Mouse (Mus musculus) kidney, embryonic 14.5 days (tissue): Measurements from ENCODE around the gene Map2k2. TPM values are rescaled to one million over a fixed set of nuclear protein-coding genes. Genes with fewer than 3 reads are reported as not detected.

Source experiments
- ATAC-seq: fragments of 200-750 bp; cut with Nextera tagmentation; 2 replicates; pipeline ENCODE4 v1.8.0; 2017; ENCODE audit warnings: moderate number of reproducible peaks, mild to moderate bottlenecking, moderate TSS enrichment, moderate library complexity; ENCODE audit not compliant: low FRiP score, low TSS enrichment
- H3K27ac ChIP-seq: fragments of 300-500 bp; sonication (generic); 2 replicates; pipeline ENCODE4 v1.5.1; 2014; ENCODE audit warnings: low read depth, mild to moderate bottlenecking, low read length, moderate library complexity, mixed read lengths
- H3K27me3 ChIP-seq: fragments of 300-500 bp; sonication (generic); 2 replicates; pipeline ENCODE4 v1.6.1; 2014; ENCODE audit warnings: mild to moderate bottlenecking, low read length; ENCODE audit not compliant: control insufficient read depth, insufficient read depth
- H3K36me3 ChIP-seq: fragments of 300-500 bp; sonication (generic); 2 replicates; pipeline ENCODE4 v1.6.1; 2014; ENCODE audit warnings: low read length, mixed read lengths; ENCODE audit not compliant: control insufficient read depth, insufficient read depth
- H3K4me1 ChIP-seq: fragments of 300-500 bp; sonication (generic); 2 replicates; pipeline ENCODE4 v1.6.1; 2014; ENCODE audit warnings: low read length, mixed read lengths; ENCODE audit not compliant: control insufficient read depth, insufficient read depth
- H3K4me2 ChIP-seq: fragments of 300-500 bp; sonication (generic); replicated peaks from 2 replicates; pipeline ENCODE4 v1.6.1; 2014; ENCODE audit warnings: low read depth, mild to moderate bottlenecking, low read length
- H3K4me3 ChIP-seq: fragments of 300-500 bp; sonication (generic); 2 replicates; pipeline ENCODE4 v1.5.1; 2014; ENCODE audit warnings: mild to moderate bottlenecking, low read length
- H3K9ac ChIP-seq: fragments of 300-500 bp; sonication (generic); 2 replicates; pipeline ENCODE4 v1.6.1; 2014; ENCODE audit warnings: low read depth, mild to moderate bottlenecking, low read length, moderate library complexity
- H3K9me3 ChIP-seq: fragments of 300-500 bp; sonication (generic); 2 replicates; pipeline ENCODE4 v1.6.1; 2016; ENCODE audit warnings: low read length; ENCODE audit not compliant: control insufficient read depth
- WGBS: fragments of 180-500 bp; shearing (Covaris S2); extraction: QIAGEN DNeasy Blood & Tissue Kit; methylation state at CpG from one replicate; pipeline ENCODE4 v1.1.7; 2014; 5-methylcytosine and 5-hydroxymethylcytosine counted together
- polyA plus RNA-seq: library from polyadenylated mRNA; unstranded; fragments of >200 nt; fragmentation: Nextera tagmentation; extraction: Ambion mirVana; gene quantifications from 2 replicates; pipeline ENCODE4 v1.2.1, GENCODE M21; 2014

The Map2k2 gene
- polyA plus RNA-seq, 1 experiment from 2014 or later, result 208 TPM

DNA sequence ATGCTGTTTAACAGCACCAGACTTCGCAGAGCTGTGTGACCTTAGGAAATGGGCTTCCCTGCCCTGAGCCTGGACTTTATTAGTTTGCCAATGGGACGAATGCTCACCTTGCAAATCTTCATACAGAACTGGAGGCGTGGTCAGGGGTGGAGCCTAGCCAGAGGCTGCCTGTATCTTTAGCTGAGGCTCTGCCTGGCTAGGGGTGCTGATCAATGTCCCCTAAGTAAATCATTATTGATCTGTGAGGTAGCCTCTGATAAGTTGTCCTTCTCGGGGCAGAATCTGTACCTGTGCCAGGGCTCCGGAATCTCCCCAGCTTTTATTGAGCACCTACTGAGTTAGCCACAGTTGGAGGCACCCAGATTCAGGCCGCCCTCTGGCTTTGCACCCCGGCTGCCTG, 15.1 kb upstream of the Map2k2 start:
- no peak for ATAC-seq
- Histone ChIP-seq H3K9ac (no peak overlapping the region), H3K9me3 (no peaks in the 10 kb centered on the region; the same call in 1 of the 2 replicates), H3K36me3 (no peaks in the 10 kb centered on the region), H3K27me3 (no peaks in the 10 kb centered on the region), H3K4me3 (no peak overlapping the region), H3K4me2 (no peak overlapping the region), H3K4me1 (no peaks in the 10 kb centered on the region), H3K27ac (no peak overlapping the region)
- 72% methylated on average over 7 of the region's 7 CpGs for WGBS

DNA sequence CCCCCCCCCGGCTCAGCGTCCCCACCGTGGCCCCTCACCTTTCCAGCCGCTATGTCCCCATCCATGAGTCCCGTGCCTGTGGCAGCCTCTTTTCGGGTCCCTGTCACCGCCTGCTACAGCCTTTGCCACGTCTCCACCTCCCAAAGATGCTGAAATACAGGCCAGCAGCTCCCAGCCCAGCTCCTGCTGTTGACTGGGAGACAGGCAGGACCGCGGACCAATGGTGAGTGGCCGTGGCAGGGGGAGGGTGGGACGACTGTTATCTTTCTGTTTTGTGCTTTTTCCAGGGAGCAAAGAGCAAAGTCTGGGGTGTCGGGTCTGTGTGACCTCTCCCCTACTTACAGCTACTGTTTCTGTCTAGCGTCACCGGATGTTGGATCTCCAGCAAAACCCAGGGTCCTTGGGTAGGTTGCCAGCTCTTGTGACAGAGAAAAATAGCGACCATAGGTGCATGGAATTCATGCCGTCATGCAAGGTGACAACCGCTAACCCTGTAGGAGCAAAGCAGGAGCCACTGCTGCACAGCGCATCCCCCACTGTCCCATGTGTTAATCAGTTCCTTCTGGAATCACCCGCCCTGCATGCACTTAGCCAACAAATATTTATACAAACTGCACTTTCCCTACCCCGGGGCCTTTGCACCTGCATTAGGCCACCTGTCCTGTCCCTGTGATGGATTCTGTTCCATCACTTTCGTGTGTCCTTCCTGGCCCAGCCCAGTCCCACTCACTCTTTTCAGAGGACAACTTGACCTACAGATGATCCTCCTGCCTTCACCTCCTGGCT, 13.1 kb upstream of the Map2k2 start:
- H3K4me3 ChIP-seq, result no peak overlapping the region
- H3K4me2 ChIP-seq, result no peak overlapping the region
- no peak for ATAC-seq
- H3K9me3 ChIP-seq, result peaks cover 3% of the 10 kb centered on the region; the same call in 1 of the 2 replicates
- no peaks in the 10 kb centered on the region for H3K27me3 ChIP-seq
- H3K36me3 ChIP-seq, result no peaks in the 10 kb centered on the region
- no peak overlapping the region for H3K9ac ChIP-seq
- WGBS, result 57% methylated on average over 22 of the region's 22 CpGs
- H3K4me1 ChIP-seq, result no peaks in the 10 kb centered on the region
- H3K27ac ChIP-seq, result no peak overlapping the region

DNA sequence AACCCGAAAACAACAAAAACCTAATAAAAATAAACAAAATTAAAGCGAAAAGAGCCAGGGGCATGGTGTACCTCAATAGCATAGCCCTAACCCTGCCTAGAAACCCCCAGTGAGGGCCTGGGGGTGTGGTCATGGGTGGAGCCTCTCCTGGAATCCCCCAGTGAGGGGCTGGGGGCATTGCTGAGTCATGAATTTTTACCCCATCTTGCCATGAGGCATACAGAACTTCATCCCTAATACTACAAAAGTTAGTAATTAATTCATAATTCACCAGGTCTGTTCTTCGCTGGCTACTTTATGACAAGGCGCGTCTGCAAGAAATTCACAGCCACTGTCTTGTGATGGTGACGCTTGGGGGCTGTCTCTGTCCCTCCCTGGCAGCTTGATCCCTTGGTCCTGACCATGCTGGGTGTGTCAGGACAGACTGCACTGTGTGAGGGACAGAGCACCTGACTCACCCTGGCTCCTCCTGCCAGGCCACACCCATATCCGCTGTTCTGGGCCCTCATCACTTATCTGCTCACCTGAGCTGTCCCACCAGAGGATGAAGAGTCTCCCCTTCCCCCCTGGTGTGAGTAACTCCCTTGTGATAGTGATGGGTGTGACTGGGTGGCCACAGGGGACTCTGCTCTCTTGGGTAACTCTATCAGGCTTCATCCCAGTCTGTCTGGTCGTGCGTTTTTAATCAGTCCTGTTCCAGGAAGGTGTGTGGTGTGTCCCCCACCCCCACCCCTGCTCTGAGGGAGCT, 10.6 kb upstream of the Map2k2 start:
- peaks cover 3% of the 10 kb centered on the region; the same call in 1 of the 2 replicates for H3K9me3 ChIP-seq
- H3K27ac ChIP-seq, result no peak overlapping the region
- H3K4me2 ChIP-seq, result no peak overlapping the region
- no peak overlapping the region for H3K9ac ChIP-seq
- no peaks in the 10 kb centered on the region for H3K36me3 ChIP-seq
- no peak overlapping the region for H3K4me3 ChIP-seq
- no peaks in the 10 kb centered on the region for H3K4me1 ChIP-seq
- 63% methylated on average over 9 of the region's 9 CpGs for WGBS
- H3K27me3 ChIP-seq, result no peaks in the 10 kb centered on the region
- no peak for ATAC-seq

DNA sequence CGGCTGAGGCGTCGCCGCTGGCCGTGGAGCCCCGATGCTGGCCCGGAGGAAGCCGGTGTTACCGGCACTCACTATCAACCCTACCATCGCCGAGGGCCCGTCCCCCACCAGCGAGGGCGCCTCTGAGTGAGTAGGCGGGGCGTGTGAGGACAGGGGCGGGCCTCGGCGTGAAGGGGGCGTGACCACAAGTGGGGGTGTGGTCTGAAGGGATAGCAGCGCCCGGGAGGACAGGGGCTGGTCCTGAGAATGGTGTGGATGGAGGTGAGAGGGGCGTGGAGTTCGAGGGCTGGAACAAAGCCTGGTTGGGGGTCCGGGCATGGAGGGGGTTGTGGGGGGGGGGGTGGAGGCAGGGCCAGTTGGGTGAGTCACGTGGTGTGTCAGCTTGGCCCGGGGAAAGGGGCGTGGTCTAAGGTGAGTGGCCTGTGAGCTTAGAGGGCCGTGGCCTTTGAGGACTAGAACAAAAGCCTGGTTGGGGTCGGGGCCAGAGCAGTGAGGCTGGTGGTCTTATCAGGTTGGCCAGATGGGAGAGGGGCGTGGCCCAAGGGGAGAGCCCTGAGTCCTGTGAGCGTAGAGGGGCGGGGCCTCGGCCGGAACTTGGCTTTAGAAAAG, 502 bp downstream of the Map2k2 start:
- peaks cover 31% of the 10 kb centered on the region for H3K36me3 ChIP-seq
- peak overlapping the region; percentile 91 for H3K4me3 ChIP-seq
- WGBS, result under 1% methylated on average over 35 of the region's 35 CpGs
- H3K4me2 ChIP-seq, result peak overlapping the region; percentile 62
- peak; percentile 89 for ATAC-seq
- no peaks in the 10 kb centered on the region for H3K27me3 ChIP-seq
- no peaks in the 10 kb centered on the region for H3K9me3 ChIP-seq
- H3K9ac ChIP-seq, result peak overlapping the region; percentile 98
- peaks cover 16% of the 10 kb centered on the region for H3K4me1 ChIP-seq
- H3K27ac ChIP-seq, result peak overlapping the region; percentile 100

DNA sequence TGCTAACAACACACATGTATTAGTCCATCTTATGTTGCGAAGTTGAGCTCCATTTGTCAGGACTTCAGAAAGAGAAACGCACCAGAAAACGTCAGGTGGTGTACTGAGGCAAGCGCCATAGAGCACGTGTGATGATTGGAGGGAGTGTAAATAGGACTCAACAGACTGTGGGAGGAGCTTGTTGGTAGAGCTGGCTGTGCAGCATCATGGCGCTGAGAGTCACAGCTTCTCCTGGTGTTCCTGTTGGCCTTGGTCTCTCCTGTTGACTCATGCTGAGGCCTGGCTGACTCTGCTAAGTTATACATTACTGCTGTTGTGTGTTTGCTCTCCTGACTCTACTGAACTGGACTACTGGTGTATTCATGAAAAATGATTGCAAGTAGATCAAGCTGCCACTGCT, 7.2 kb downstream of the Map2k2 start:
- no peak for ATAC-seq
- 95% methylated on average over 6 of the region's 6 CpGs for WGBS
- no peak overlapping the region for H3K4me2 ChIP-seq
- no peaks in the 10 kb centered on the region for H3K4me1 ChIP-seq
- no peaks in the 10 kb centered on the region for H3K9me3 ChIP-seq
- no peak overlapping the region for H3K4me3 ChIP-seq
- H3K27me3 ChIP-seq, result no peaks in the 10 kb centered on the region
- peaks cover 88% of the 10 kb centered on the region for H3K36me3 ChIP-seq
- H3K9ac ChIP-seq, result no peak overlapping the region
- no peak overlapping the region for H3K27ac ChIP-seq

DNA sequence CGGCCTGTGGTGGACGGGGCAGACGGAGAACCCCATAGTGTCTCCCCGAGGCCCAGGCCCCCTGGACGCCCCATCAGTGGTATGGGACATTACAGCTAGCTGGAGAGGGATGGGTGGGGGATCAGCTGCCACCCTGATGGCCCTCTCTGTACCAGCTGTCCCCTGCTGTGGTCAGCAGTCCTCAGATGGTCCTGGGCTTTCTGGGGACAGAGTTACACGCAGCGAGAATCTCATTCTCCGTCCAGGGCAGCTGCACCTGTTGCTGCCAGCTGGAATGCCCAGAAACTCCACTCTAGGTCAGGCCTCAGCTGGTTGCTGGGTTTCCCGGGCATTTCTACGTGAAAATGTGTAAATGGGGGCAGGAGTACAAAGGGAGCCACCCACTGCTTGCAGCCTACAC, 13.9 kb downstream of the Map2k2 start:
- H3K27me3 ChIP-seq, result no peaks in the 10 kb centered on the region
- no peak overlapping the region for H3K4me2 ChIP-seq
- H3K4me3 ChIP-seq, result no peak overlapping the region
- peaks cover 91% of the 10 kb centered on the region for H3K36me3 ChIP-seq
- H3K9ac ChIP-seq, result no peak overlapping the region; the same call in 1 of the 2 replicates
- no peaks in the 10 kb centered on the region for H3K4me1 ChIP-seq
- no peaks in the 10 kb centered on the region for H3K9me3 ChIP-seq
- H3K27ac ChIP-seq, result no peak overlapping the region
- 95% methylated on average over 10 of the region's 10 CpGs for WGBS
- no peak for ATAC-seq

DNA sequence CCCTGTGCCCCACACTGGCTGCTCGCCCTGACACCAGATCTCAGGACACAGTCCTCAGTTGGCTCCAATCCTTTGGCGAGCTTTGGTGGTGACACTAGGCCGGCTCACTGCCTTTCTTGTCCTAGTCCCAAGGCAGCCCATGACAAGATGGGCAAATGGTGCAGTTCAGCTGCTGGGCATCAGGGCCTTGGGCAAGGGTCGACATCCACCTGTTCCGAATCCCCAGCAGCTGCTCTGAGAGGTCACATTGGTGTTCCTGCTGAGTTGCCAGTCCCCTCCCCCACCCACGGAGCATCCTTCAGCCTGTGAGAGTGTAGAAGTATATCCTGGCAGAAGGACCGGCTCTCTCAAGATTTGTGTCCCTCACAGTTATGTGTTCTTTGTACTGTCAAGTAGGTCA, 14.9 kb downstream of the Map2k2 start:
- 89% methylated on average over 7 of the region's 7 CpGs for WGBS

DNA sequence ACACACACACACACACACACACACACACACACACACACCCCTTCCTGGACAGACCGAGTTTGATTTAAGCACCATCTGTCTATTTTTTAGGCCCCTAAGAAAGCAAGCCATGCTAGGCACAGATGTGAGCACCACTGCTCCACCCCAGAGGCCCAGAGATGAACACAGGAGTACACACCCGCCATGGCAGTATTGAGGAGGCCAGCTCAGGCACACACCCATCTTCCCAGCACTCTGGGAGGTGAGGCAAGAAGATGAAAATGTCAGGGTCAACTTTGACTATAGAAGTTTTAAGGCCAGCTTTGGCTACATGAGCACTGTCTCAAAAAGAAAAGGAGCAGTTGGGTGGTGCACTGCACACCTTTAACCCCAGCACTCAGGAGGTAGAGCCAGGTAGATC, 17.2 kb downstream of the Map2k2 start:
- H3K36me3 ChIP-seq, result peaks cover 61% of the 10 kb centered on the region
- ATAC-seq, result no peak
- H3K4me1 ChIP-seq, result no peaks in the 10 kb centered on the region

More for the DNA sequence above, 14.9 kb downstream of the Map2k2 start:
- H3K4me2 ChIP-seq, result no peak overlapping the region
- no peak overlapping the region for H3K4me3 ChIP-seq
- no peaks in the 10 kb centered on the region for H3K27me3 ChIP-seq
- H3K9ac ChIP-seq, result no peak overlapping the region
- no peak overlapping the region for H3K27ac ChIP-seq
- ATAC-seq, result no peak
- H3K36me3 ChIP-seq, result peaks cover 80% of the 10 kb centered on the region
- H3K9me3 ChIP-seq, result no peaks in the 10 kb centered on the region
- H3K4me1 ChIP-seq, result no peaks in the 10 kb centered on the region

DNA sequence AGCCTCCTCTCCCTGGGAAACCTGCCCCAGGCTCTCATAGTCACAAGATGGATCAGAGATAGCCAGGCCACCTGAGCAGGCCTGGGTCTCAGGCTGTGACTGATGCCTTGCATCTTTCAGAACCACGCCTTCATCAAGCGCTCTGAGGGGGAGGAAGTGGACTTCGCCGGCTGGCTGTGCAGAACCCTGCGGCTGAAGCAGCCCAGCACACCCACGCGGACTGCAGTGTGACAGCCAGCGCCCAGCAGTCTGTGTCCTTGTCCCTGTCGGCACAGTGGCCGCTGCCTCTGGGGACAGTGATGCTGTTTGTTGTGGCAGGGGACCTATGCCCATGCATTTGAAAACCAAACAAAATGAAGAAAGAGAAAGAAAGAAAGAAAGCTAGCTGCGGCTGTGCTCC, 17.8 kb downstream of the Map2k2 start:
- no peak overlapping the region for H3K4me3 ChIP-seq
- H3K9me3 ChIP-seq, result no peaks in the 10 kb centered on the region
- H3K4me1 ChIP-seq, result no peaks in the 10 kb centered on the region
- no peak for ATAC-seq
- H3K27me3 ChIP-seq, result no peaks in the 10 kb centered on the region
- H3K4me2 ChIP-seq, result no peak overlapping the region
- 75% methylated on average over 11 of the region's 11 CpGs for WGBS
- H3K36me3 ChIP-seq, result peaks cover 57% of the 10 kb centered on the region
- no peak overlapping the region for H3K9ac ChIP-seq
- no peak overlapping the region for H3K27ac ChIP-seq

More for the DNA sequence above, 17.2 kb downstream of the Map2k2 start:
- no peak overlapping the region for H3K9ac ChIP-seq
- H3K27me3 ChIP-seq, result no peaks in the 10 kb centered on the region
- H3K4me3 ChIP-seq, result no peak overlapping the region
- H3K9me3 ChIP-seq, result no peaks in the 10 kb centered on the region
- 84% methylated on average over 2 of the region's 2 CpGs for WGBS
- H3K27ac ChIP-seq, result no peak overlapping the region
- no peak overlapping the region for H3K4me2 ChIP-seq
